Mouse (Mus musculus) mouse trophoblast stem cell (cell line): Measurements from ENCODE around the gene Mgl2.
"Not testable (repeated sequence)": the region's sequence is repeated elsewhere in the genome, so short reads cannot be mapped to it uniquely, and the experiment has no call there.

Experiments used
- in situ Hi-C, 2 experiments: fragments of 300-500 bp; cut with MseI, MboI; formaldehyde crosslinking; loops; 2 replicates in 1 of 2; 3 replicates in 1 of 2; pipeline ENCODE4 v1.15.1; 2025

The Mgl2 gene

GRCm38 (mm10) chr11:70129926-70130379 lies at the start of gene Mgl2:
TSS of gene Mgl2 (plus strand) at chr11:70130329.
- in situ Hi-C loops: no loop called here

GRCm38 (mm10) chr11:70080803-70081590 lies 49.1 kb upstream of the Mgl2 start:
- in situ Hi-C loops: no loop called here

DNA sequence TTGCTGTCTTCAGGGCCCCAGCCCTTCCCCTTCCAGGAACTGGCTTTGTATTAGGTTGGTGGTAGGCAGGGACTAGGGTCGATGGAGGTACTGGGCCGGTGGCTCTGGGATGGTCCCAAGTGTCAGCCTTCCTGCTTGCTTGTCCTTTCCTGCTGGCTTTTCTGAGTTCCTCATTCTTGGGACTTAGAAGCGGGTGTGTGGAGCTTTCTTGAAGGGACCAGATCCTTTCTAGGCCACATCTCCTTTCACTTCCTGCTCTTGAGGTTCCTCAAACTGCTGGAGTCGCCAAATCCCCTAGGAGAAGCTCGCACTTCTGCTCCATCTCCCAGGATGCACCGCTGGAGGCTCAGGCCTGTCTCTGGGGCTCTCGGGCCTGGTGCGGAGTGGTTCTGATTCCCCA lies 45.6 kb upstream of the Mgl2 start:
- in situ Hi-C loops: no loop called here

DNA sequence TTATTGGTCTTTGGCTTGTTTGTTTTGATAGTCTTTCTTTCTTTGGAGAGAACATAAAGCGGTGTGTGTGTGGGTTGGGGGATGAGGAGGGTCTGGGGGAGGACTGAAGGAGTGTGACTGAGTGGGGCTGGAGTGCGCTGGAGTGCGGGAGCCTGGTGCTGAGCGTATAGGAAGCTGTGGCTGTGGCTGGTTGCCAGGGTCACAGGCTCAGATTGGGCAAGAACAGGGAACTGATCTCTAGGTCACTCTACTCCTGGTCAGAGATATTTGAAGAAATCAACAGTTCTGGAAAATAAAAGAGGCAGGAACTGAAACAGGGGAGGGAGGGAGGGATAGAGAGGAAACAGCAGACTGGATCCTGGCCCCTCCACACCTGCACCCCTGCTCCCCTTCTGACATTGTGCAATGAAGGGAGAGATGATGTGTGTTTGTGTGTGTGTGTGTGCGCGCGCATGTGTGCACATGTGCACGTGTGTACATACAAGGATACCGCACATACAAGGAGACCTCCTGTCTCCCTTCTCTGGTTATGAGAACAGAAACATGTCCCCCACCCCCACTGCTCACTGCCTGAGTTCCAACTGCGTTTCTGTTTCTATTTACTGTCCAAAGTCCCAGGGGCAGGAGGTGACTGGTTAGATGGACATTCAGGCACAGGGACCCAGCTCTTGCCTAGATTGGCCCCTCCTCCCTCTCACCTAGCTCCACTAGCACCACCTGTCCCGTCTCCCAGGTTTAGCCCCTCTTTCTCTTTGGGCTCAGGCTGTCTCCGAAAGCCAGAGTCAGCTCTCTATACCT lies 37.9 kb upstream of the Mgl2 start, which contains the start of gene Asgr2:
Gene Asgr2 (plus strand): TSS at position 659 of the 798 bp plus-strand sequence.
- in situ Hi-C loops: no loop called here

DNA sequence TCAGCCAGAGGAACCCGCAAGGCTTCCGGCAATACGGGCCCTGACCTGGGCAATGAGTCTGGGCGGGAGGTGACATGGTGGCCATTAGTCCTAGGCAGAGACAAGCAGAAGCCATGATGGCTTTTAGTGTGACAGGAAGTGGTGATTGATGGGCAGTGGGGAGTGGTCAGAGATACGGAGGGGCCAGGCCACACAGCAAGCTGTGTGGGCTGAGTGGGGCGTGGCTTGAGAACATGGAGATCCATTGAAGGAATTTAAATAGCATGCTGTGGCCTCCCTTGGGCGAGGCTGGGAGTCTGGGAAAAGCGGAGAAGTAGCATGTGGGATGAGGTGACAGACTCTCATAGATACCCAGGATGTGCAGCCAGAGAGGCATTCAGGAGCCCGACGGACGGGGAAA lies 32.7 kb upstream of the Mgl2 start:
- in situ Hi-C loops: no loop called here

DNA sequence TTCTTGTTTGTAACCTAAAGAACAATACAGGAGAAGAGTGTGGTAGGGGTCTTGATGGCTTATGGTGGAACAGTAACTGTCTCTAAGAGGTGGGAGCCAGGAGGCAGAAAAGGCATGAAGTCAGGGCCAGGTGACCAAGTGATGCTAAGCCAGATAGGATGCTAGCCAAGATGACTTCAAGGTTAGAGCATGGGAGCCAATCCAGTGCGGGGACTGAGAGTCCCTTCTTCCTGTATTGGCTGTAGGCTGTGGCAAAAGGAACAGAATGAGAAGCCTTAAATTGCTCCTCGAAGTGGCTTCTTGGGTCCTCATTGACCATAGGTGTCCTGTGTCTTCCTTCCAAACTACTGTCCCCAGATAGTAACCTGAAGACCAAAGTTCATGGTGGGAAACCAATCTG lies 31.0 kb upstream of the Mgl2 start:
- in situ Hi-C loops: no loop called here

DNA sequence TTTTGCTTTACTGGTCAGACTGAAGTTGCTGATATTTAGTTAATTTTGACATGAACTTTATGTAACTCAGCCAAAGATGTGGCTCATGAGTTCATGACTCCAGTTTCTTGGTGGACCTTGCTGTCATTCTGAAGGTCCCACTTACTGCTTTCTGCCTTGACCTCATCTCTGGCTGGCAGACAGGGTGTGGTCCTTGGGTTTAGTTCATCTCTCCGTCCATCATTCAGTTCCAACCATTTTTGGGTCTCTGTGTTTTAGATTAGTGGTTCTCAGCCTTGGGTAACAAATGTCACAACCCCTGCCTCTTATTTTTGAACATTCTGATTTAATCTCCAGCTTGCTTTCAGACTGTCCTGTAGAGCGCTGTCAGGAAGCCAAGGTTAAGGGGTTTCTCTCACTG lies 30.3 kb upstream of the Mgl2 start:
- in situ Hi-C loops: loop anchor here in 1 of 2 experiments (5.0 kb wide), 1 partner anchor 43 kb away; no protein-coding TSS in a partner anchor

GRCm38 (mm10) chr11:70103701-70104315 lies 26.3 kb upstream of the Mgl2 start:
- in situ Hi-C loops: loop anchor here in 1 of 2 experiments (5.0 kb wide), 1 partner anchor 47 kb away; no protein-coding TSS in a partner anchor

DNA sequence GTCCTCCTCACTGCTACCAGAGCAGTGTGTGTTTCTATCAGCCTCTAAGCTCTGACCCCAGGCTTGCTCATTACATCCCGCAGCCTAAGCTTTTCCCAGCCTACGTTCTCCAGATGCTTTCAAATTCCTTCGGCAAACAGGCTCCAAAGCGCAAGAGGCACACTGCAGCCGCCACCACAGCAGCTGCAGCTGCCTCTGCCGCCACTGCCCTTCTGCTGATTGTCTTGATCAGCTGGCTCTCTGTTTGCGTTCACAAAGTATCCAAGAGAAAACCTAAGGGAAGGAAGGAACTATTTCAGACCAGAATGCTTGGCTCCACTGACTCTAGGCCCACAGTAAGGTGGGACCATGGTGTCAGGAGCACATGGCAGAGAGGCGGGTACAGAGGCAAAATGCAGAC lies 23.0 kb upstream of the Mgl2 start:
- in situ Hi-C loops: no loop called here

GRCm38 (mm10) chr11:70110146-70110545 lies 20.0 kb upstream of the Mgl2 start:
- in situ Hi-C loops: no loop called here

- in situ Hi-C loops: no loop called here
Observed at GRCm38 (mm10) chr11:70114562-70114961, 15.6 kb upstream of the Mgl2 start.

GRCm38 (mm10) chr11:70115901-70116300 lies 14.2 kb upstream of the Mgl2 start:
- in situ Hi-C loops: no loop called here

DNA sequence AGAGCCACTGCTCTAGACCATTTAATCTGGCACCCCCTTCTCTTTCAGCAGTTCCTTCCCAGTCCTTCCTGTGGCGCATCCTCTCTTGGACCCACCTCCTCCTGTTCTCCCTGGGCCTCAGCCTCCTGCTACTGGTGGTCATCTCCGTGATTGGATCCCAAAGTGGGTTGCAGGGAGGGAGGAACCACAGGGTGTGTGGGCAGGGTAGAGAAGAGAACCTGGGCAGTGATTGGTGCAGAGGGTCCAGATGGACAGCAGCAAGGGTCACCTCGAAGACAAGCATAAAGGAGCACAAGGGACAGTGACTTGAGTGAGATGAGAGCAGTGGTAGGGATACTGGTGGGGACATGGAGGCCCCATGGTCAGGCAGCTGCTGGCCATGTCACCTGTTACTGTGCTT lies 4.9 kb downstream of the Mgl2 start:
- in situ Hi-C loops: not testable (repeated sequence)

- in situ Hi-C loops: not testable (repeated sequence)
Observed at GRCm38 (mm10) chr11:70135925-70136324, 5.8 kb downstream of the Mgl2 start.

DNA sequence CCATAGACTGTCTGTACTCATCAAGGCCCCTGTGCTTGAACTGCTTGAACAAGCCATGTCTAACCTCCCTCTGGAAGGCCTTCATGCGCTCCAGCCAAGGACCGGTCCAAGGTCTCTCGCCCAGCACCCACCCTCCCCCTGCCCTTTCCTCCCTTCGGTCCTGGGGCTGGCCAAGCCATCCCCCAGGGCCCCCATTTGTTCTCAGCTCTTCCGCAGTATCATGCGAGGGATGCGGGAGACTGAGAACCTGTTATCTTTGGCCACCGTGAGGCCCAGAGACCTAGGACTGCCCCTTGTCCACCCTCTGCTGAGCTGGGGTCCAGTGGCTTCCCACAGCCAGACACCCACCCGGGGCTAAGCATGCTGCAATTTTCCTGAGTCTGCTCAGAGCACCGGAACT lies 9.0 kb downstream of the Mgl2 start:
- in situ Hi-C loops: no loop called here

GRCm38 (mm10) chr11:70151072-70151471 lies 20.9 kb downstream of the Mgl2 start:
- in situ Hi-C loops: no loop called here

DNA sequence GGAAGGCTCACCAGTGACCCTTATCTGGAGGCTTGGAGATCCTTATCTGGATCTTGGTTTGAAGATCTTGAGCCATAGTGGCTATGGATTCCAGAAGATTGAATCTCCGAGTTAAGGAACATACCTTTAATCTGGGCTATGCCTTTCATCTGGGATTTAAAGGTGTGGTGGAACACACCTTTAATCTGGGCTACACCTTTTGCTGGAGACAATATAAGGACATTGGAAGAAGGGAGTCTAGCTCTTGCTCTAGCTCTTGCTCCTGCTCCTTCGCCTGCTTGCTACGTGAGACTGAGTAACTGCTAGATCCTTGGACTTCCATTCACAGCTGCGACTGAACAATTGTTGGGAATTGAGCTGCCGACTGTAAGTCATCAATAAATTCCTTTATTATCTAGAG lies 25.8 kb downstream of the Mgl2 start, which contains the start of gene Clec10a:
Gene Clec10a (plus strand): TSS at position 301 of the 400 bp plus-strand sequence.
- in situ Hi-C loops: not testable (repeated sequence)

GRCm38 (mm10) chr11:70162336-70162735 lies 32.2 kb downstream of the Mgl2 start:
- in situ Hi-C loops: no loop called here

- in situ Hi-C loops: no loop called here
Observed at GRCm38 (mm10) chr11:70165972-70166921, 36.1 kb downstream of the Mgl2 start.

- in situ Hi-C loops: no loop called here
Observed at GRCm38 (mm10) chr11:70168136-70168535, 38.0 kb downstream of the Mgl2 start.

GRCm38 (mm10) chr11:70169471-70169870 lies 39.3 kb downstream of the Mgl2 start:
- in situ Hi-C loops: not testable (repeated sequence)
